Mouse (Mus musculus): ENCODE results near the gene Olfr516.
"Not testable (repeated sequence)": the region's sequence is repeated elsewhere in the genome, so short reads cannot be mapped to it uniquely, and the experiment has no call there.

The Olfr516 gene

DNA sequence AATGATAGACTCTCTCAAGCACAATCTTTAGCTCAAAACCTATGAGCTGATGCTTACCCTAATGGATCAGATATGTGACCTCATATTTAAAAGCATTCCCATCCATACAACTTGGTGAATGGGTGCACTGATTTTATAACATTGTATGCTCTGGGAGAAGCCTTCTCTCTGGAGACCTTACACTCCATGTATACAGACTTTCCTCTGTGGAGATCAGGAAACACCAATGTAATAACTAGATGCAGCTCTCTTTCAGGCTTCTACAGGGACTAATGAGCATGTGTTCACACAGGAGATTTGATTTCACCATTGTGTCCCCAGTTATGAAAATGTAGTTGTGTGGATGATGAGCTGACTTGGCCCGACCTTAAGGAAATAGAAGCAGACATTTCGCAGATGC, at the start of gene Olfr516:
Olfr516 (minus strand) TSS at position 101 of the 400 bp plus-strand sequence.
- no peak for DNase-seq (ENCODE audit: low read depth in 1 of 2, low spot score in 2 of 2)

- DNase-seq (ENCODE audit: low read depth in 1 of 2, low spot score in 2 of 2), result no peak
These were observed 44.0 kb upstream of the Olfr516 start, which contains the start of gene Olfr519 for GRCm38 (mm10) chr7:108894320-108894719. Gene Olfr519 (minus strand): TSS chr7:108894420.

GRCm38 (mm10) chr7:108884906-108885305, 34.6 kb upstream of the Olfr516 start, which contains the start of gene Olfr518:
Gene Olfr518 (minus strand): TSS chr7:108885006.
- no peak for DNase-seq (ENCODE audit: low read depth in 1 of 2, low spot score in 2 of 2)

DNA sequence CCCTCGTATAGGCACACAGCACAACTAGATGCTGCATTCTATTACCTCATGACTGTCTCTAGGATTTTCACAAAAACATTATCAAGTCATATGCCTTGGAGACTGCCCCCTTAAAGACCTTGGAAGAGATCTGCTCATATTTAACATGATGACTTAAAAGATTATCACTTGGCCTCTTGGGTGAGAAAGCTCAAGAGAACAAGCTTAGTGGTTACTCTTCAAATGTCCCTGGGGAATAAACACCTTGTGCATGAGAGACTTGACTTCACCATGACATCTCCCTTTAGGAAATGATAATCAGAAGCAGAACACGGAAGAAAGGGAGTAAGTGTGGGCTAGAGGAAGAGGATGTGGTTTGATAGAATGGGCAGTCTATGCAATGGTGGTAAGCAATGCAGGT, 21.9 kb upstream of the Olfr516 start, which contains the start of gene Olfr517:
Olfr517 (minus strand) TSS at position 101 of the 400 bp plus-strand sequence.
- no peak for DNase-seq (ENCODE audit: low read depth in 1 of 2, low spot score in 2 of 2)

DNA sequence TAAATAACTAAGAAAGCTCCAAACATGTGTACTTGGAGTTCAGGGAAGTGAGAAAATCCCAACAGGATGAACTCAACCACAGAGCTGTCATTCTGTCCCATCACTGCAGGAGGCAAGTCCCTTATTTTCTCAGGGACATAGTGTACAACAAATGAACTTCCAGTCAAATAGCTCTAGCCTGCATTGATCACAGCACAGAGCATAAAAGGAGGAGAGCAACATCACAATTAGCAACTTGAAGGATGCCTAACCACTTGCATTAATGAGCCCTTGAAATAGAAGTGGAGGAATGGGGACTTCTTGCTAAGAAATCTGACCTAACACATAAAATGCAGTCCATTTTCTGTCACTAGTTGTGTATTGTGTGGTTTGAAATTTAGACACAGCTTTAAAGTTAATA, 24.4 kb downstream of the Olfr516 start, which contains the start of gene Olfr514:
Olfr514 (minus strand) TSS at position 101 of the 400 bp plus-strand sequence.
- no peak for DNase-seq (ENCODE audit: low read depth in 1 of 2, low spot score in 2 of 2)

DNA sequence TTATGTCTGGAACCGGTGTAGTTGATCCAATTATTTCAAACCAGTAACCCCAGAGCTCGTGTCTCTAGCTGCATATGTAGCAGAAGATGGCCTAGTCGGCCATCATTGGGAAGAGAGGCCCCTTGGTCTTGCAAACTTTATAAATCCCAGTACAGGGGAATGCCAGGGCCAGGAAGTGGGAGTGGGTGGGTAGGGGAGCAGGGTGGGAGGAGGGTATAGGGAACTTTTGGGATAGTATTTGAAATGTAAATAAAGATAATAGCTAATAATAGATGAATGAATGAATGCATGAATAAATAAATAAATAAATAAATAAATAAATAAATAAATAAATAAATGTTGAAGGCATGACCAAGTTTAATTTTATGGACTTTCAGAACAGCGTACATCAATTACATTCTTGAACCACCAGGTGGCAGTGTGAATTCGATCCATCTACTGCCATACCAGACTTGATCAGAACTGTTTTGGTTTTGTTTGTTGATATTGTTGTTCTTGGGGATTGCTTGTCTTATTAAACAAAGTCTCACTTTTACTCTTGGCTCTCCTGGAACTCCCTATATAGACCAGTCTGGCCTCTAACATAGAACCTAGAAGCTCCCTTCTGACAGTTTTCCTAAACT, 35.6 kb downstream of the Olfr516 start:
- DNase-seq (ENCODE audit: low read depth in 1 of 2, low spot score in 2 of 2), result not testable (repeated sequence)

DNA sequence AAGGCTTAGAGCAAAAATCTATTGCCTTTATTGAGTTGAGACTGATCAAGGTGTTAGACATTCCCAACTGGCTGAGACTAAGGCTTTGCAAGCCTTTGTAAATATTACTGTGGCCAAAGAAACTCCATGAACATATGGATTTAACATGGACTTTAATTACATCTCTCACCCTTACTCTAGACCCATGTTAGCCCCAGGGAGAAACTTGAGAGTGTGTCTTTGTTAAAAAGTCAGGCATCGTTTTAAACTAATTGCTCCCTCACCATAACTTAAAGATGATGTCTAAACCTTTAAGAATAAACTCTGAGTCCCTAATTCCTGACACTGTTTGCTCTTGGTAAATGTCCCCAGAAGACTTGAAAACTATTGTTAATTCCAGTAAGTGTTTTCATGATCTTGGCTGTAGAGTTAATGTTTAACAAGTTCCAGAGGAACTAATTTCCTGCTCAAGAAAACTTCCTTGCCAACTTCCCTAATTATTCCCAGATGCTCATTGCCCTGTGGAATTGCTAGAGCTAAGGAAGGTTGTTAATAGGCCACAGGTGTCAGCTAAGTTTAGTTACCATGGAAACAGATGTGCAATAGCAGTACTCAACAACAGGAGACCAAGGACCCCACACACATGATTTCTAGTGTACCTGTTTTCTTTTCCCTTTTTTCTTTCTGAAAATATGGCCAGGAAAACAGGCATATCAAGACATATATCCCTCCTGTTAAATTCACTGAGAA, 53.0 kb downstream of the Olfr516 start:
- no peak for DNase-seq (ENCODE audit: low read depth in 1 of 2, low spot score in 2 of 2)

Measured in monocyte, adult 2 months (primary cell).